Mouse (Mus musculus): Measurements from ENCODE around the gene Slc24a1.

Gene Slc24a1

GRCm38 (mm10) chr9:64937491-64937890 is 13.9 kb downstream of the Slc24a1 start:
- DNase-seq (ENCODE audit: low read depth, low spot score): no peak

GRCm38 (mm10) chr9:64936508-64936907 is 14.9 kb downstream of the Slc24a1 start:
- peak; percentile 57 for DNase-seq (ENCODE audit: low read depth, low spot score)

GRCm38 (mm10) chr9:64934015-64934754 is 17.2 kb downstream of the Slc24a1 start:
- peak; percentile 29 for DNase-seq (ENCODE audit: low read depth, low spot score)

- DNase-seq (ENCODE audit: low read depth, low spot score): no peak
Observed at GRCm38 (mm10) chr9:64931751-64932610, 19.4 kb downstream of the Slc24a1 start.

- DNase-seq (ENCODE audit: low read depth, low spot score): no peak
Observed at GRCm38 (mm10) chr9:64930256-64930655, 21.2 kb downstream of the Slc24a1 start.

- DNase-seq (ENCODE audit: low read depth, low spot score): no peak
Observed at GRCm38 (mm10) chr9:64926201-64926991, 25.0 kb downstream of the Slc24a1 start.

- no peak for DNase-seq (ENCODE audit: low read depth, low spot score)
Observed at GRCm38 (mm10) chr9:64925771-64926170, 25.6 kb downstream of the Slc24a1 start.

- peak; percentile 42 for DNase-seq (ENCODE audit: low read depth, low spot score)
Observed at GRCm38 (mm10) chr9:64918560-64918959, 32.8 kb downstream of the Slc24a1 start.

GRCm38 (mm10) chr9:64914629-64915028 is 36.8 kb downstream of the Slc24a1 start:
- DNase-seq (ENCODE audit: low read depth, low spot score): no peak

- DNase-seq (ENCODE audit: low read depth, low spot score): no peak
Observed at GRCm38 (mm10) chr9:64913973-64914372, 37.4 kb downstream of the Slc24a1 start.

- no peak for DNase-seq (ENCODE audit: low read depth, low spot score)
Observed at GRCm38 (mm10) chr9:64913406-64913805, 38.0 kb downstream of the Slc24a1 start.

- no peak for DNase-seq (ENCODE audit: low read depth, low spot score)
Observed at GRCm38 (mm10) chr9:64907441-64907840, 44.0 kb downstream of the Slc24a1 start.

GRCm38 (mm10) chr9:64904917-64905640 is 46.3 kb downstream of the Slc24a1 start:
- DNase-seq (ENCODE audit: low read depth, low spot score): no peak

- peak; percentile 45 for DNase-seq (ENCODE audit: low read depth, low spot score)
Observed at GRCm38 (mm10) chr9:64903386-64903785, 48.0 kb downstream of the Slc24a1 start.

GRCm38 (mm10) chr9:64902866-64903265 is 48.5 kb downstream of the Slc24a1 start:
- no peak for DNase-seq (ENCODE audit: low read depth, low spot score)

- no peak for DNase-seq (ENCODE audit: low read depth, low spot score)
Observed at GRCm38 (mm10) chr9:64896605-64897004, 54.8 kb downstream of the Slc24a1 start.

- DNase-seq (ENCODE audit: low read depth, low spot score): no peak
Observed at GRCm38 (mm10) chr9:64886008-64886407, 65.4 kb downstream of the Slc24a1 start.

Measured in embryo, embryonic 11.5 days (tissue).